Mouse (Mus musculus) kidney, adult 18-20 months (tissue): ENCODE data around the gene Etfdh.
A peak's percentile ranks its signal among the peaks of the same experiment; 100 is the strongest.
"Not testable (repeated sequence)": the region's sequence is repeated elsewhere in the genome, so short reads cannot be mapped to it uniquely, and the experiment has no call there.

ENCODE experiments used
- DNase-seq: peaks from one replicate; pipeline ENCODE4 v3.0.0; 2021

Gene Etfdh

GRCm38 (mm10) chr3:79576468-79576816, 52.9 kb downstream of the Etfdh start:
- DNase-seq: no peak

- DNase-seq: peak; percentile 55
Observed at GRCm38 (mm10) chr3:79575576-79576467, 53.5 kb downstream of the Etfdh start.

GRCm38 (mm10) chr3:79574336-79574735, 55.0 kb downstream of the Etfdh start:
- no peak for DNase-seq

GRCm38 (mm10) chr3:79573376-79573775, 55.9 kb downstream of the Etfdh start:
- DNase-seq: not testable (repeated sequence)

- DNase-seq: no peak
Observed at GRCm38 (mm10) chr3:79572399-79572798, 56.9 kb downstream of the Etfdh start.

- DNase-seq: no peak
Observed at GRCm38 (mm10) chr3:79569351-79569681, 60.0 kb downstream of the Etfdh start.

- no peak for DNase-seq
Observed at GRCm38 (mm10) chr3:79568629-79569350, 60.5 kb downstream of the Etfdh start.

- DNase-seq: peak; percentile 90
Observed at GRCm38 (mm10) chr3:79567703-79568362, 61.5 kb downstream of the Etfdh start, which contains the start of gene Fnip2. Fnip2 (minus strand) TSS chr3:79567796.

GRCm38 (mm10) chr3:79566716-79567691, 62.3 kb downstream of the Etfdh start:
- DNase-seq: no peak

- peak; percentile 68 for DNase-seq
Observed at GRCm38 (mm10) chr3:79564875-79565606, 64.3 kb downstream of the Etfdh start.

- DNase-seq: no peak
Observed at GRCm38 (mm10) chr3:79563511-79563910, 65.8 kb downstream of the Etfdh start.

- no peak for DNase-seq
Observed at GRCm38 (mm10) chr3:79561784-79562715, 67.2 kb downstream of the Etfdh start.

GRCm38 (mm10) chr3:79560555-79560954, 68.7 kb downstream of the Etfdh start:
- DNase-seq: peak; percentile 66

GRCm38 (mm10) chr3:79559773-79560045, 69.6 kb downstream of the Etfdh start:
- peak; percentile 68 for DNase-seq

- DNase-seq: peak; percentile 78
Observed at GRCm38 (mm10) chr3:79559021-79559772, 70.1 kb downstream of the Etfdh start.

GRCm38 (mm10) chr3:79555061-79555460, 74.2 kb downstream of the Etfdh start:
- DNase-seq: no peak
